Mouse (Mus musculus) mesoderm, embryonic 11.5 days (tissue): Measurements from ENCODE around the gene Eif3k.

Experiments
- DNase-seq: peaks from one replicate; pipeline ENCODE4 v3.0.0-alpha.2; 2012; ENCODE audit warnings: low read depth, low spot score

The Eif3k gene

GRCm38 (mm10) chr7:28981651-28982273 lies at the start of gene Eif3k, which contains the start of gene Map4k1:
Eif3k (minus strand) TSS chr7:28981864.
Map4k1 (plus strand) TSS chr7:28982050.
- DNase-seq, result peak; percentile 100

- DNase-seq, result no peak
These were observed 48.3 kb upstream of the Eif3k start for GRCm38 (mm10) chr7:29029690-29030656.

- DNase-seq, result no peak
These were observed 47.1 kb upstream of the Eif3k start for GRCm38 (mm10) chr7:29028761-29029160.

GRCm38 (mm10) chr7:29026811-29027210 lies 45.1 kb upstream of the Eif3k start:
- DNase-seq, result no peak

- no peak for DNase-seq
These were observed 44.5 kb upstream of the Eif3k start for GRCm38 (mm10) chr7:29026195-29026594.

GRCm38 (mm10) chr7:29025566-29025965 lies 43.9 kb upstream of the Eif3k start:
- DNase-seq, result no peak

- DNase-seq, result no peak
These were observed 41.9 kb upstream of the Eif3k start for GRCm38 (mm10) chr7:29023514-29023913.

GRCm38 (mm10) chr7:29022479-29022878 lies 40.8 kb upstream of the Eif3k start:
- no peak for DNase-seq

- DNase-seq, result no peak
These were observed 38.0 kb upstream of the Eif3k start for GRCm38 (mm10) chr7:29019447-29020220.

- no peak for DNase-seq
These were observed 35.6 kb upstream of the Eif3k start for GRCm38 (mm10) chr7:29017222-29017621.

GRCm38 (mm10) chr7:29016440-29016839 lies 34.8 kb upstream of the Eif3k start:
- DNase-seq, result no peak

GRCm38 (mm10) chr7:29014984-29015383 lies 33.3 kb upstream of the Eif3k start:
- DNase-seq, result no peak

GRCm38 (mm10) chr7:29008714-29009113 lies 27.1 kb upstream of the Eif3k start:
- DNase-seq, result no peak

GRCm38 (mm10) chr7:29008171-29008570 lies 26.5 kb upstream of the Eif3k start:
- DNase-seq, result no peak

GRCm38 (mm10) chr7:29007224-29008101 lies 25.8 kb upstream of the Eif3k start:
- no peak for DNase-seq

- DNase-seq, result peak; percentile 84
These were observed 19.3 kb upstream of the Eif3k start for GRCm38 (mm10) chr7:29000651-29001605.

- no peak for DNase-seq
These were observed 11.7 kb upstream of the Eif3k start for GRCm38 (mm10) chr7:28993402-28993801.

- DNase-seq, result no peak
These were observed 11.3 kb upstream of the Eif3k start for GRCm38 (mm10) chr7:28992997-28993396.

GRCm38 (mm10) chr7:28991616-28992015 lies 10.0 kb upstream of the Eif3k start:
- DNase-seq, result no peak

- no peak for DNase-seq
These were observed 9.2 kb upstream of the Eif3k start for GRCm38 (mm10) chr7:28990766-28991273.
